Mouse (Mus musculus) kidney, postnatal 0 days (tissue): ENCODE results near the gene Rcn2. TPM values are rescaled to one million over a fixed set of nuclear protein-coding genes. Genes with fewer than 3 reads are reported as not detected.
A peak's percentile ranks its signal among the peaks of the same experiment; 100 is the strongest.
"Not testable (repeated sequence)": the region's sequence is repeated elsewhere in the genome, so short reads cannot be mapped to it uniquely, and the experiment has no call there.

ENCODE experiments used
- ATAC-seq: fragments of 200-750 bp; cut with Nextera tagmentation; replicated peaks from 2 replicates; pipeline ENCODE4 v1.8.0; 2017; ENCODE audit warnings: low read depth, moderate number of reproducible peaks, moderate TSS enrichment, moderate library complexity; ENCODE audit not compliant: low FRiP score
- DNase-seq: peaks from one replicate; pipeline ENCODE4 v3.0.0-alpha.2; 2016; ENCODE audit warnings: low spot score
- H3K27ac ChIP-seq: fragments of 300-500 bp; sonication (generic); 2 replicates; pipeline ENCODE4 v1.5.1; 2014; ENCODE audit warnings: mild to moderate bottlenecking
- H3K27me3 ChIP-seq: fragments of 300-500 bp; sonication (generic); 2 replicates; pipeline ENCODE4 v1.6.1; 2014; ENCODE audit warnings: low read length, mixed read lengths; ENCODE audit not compliant: insufficient read depth
- H3K36me3 ChIP-seq: fragments of 300-500 bp; sonication (generic); 2 replicates; pipeline ENCODE4 v1.6.1; 2014; ENCODE audit warnings: low read length, mixed read lengths; ENCODE audit not compliant: insufficient read depth
- H3K4me1 ChIP-seq: fragments of 300-500 bp; sonication (generic); replicated peaks from 2 replicates; pipeline ENCODE4 v1.6.1; 2014; ENCODE audit warnings: antibody characterized with exemption, low read length, mixed read lengths; ENCODE audit not compliant: insufficient read depth
- H3K4me2 ChIP-seq: fragments of 300-500 bp; sonication (generic); 2 replicates; pipeline ENCODE4 v1.6.1; 2014; ENCODE audit warnings: mild to moderate bottlenecking, low read length, moderate library complexity, mixed read lengths
- H3K4me3 ChIP-seq: fragments of 300-500 bp; sonication (generic); replicated peaks from 2 replicates; pipeline ENCODE4 v1.5.1; 2014; ENCODE audit warnings: low read depth, low read length
- H3K9ac ChIP-seq: fragments of 300-500 bp; sonication (generic); 2 replicates; pipeline ENCODE4 v1.6.1; 2014; ENCODE audit warnings: low read depth, low read length
- H3K9me3 ChIP-seq: fragments of 300-500 bp; sonication (generic); replicated peaks from 2 replicates; pipeline ENCODE4 v1.6.1; 2016; ENCODE audit warnings: low read length, inconsistent platforms, mixed read lengths
- CTCF ChIP-seq: IDR thresholded peaks from 2 replicates; pipeline ENCODE4 v1.5.1; 2016; ENCODE audit warnings: antibody characterized with exemption, low read depth, mild to moderate bottlenecking, moderate library complexity
- WGBS: fragments of 180-500 bp; shearing (Covaris S2); extraction: QIAGEN DNeasy Blood & Tissue Kit; methylation state at CpG from one replicate; pipeline ENCODE4 v1.1.7; 2014; 5-methylcytosine and 5-hydroxymethylcytosine counted together
- polyA plus RNA-seq: library from polyadenylated mRNA; unstranded; fragments of >200 nt; fragmentation: Nextera tagmentation; extraction: Ambion mirVana; gene quantifications from 2 replicates; pipeline ENCODE4 v1.2.1, GENCODE M21; 2015

The Rcn2 gene
- polyA plus RNA-seq = 230 and 240 TPM in 2 replicates

- Histone ChIP-seq H3K9ac (peak within 1 kb of the TSS; percentile 76), H3K27ac (peak within 1 kb of the TSS; percentile 86), H3K4me1 (no peaks in the 10 kb centered on the region), H3K4me2 (peak within 1 kb of the TSS; percentile 60), H3K27me3 (no peaks in the 10 kb centered on the region), H3K4me3 (peak within 1 kb of the TSS; percentile 54), H3K36me3 (0 out of 2 replicates have a peak, but pooled peaks cover 4% of the 10 kb centered on the region), H3K9me3 (no peaks in the 10 kb centered on the region)
- peak; percentile 97 for DNase-seq
- TF ChIP-seq CTCF = peak; percentile 24; the same call in 1 of the 2 replicates
- peak; percentile 100 for ATAC-seq
- under 1% methylated on average over 49 of the region's 49 CpGs for WGBS
Observed at GRCm38 (mm10) chr9:56041372-56042180, at the start of gene Rcn2. Rcn2 (plus strand) TSS chr9:56041845.

GRCm38 (mm10) chr9:56004679-56005078 lies 37.0 kb upstream of the Rcn2 start:
- H3K4me3 ChIP-seq, H3K9ac ChIP-seq, ATAC-seq, H3K27ac ChIP-seq, DNase-seq, H3K4me1 ChIP-seq, H3K27me3 ChIP-seq, H3K36me3 ChIP-seq, H3K4me2 ChIP-seq, H3K9me3 ChIP-seq: not testable (repeated sequence)
- WGBS = no CpG with 5 or more reads among the region's 2 CpGs

GRCm38 (mm10) chr9:56010450-56010849 lies 31.2 kb upstream of the Rcn2 start, which contains the start of gene 4930563M21Rik:
4930563M21Rik (minus strand) TSS chr9:56010550.
- TF ChIP-seq CTCF = no peak
- ATAC-seq (no peak), DNase-seq (no peak)
- no peak within 1 kb of the TSS for H3K4me3 ChIP-seq
- no peak within 1 kb of the TSS for H3K27ac ChIP-seq
- no peaks in the 10 kb centered on the region for H3K27me3 ChIP-seq
- H3K4me1 ChIP-seq = no peaks in the 10 kb centered on the region
- H3K9ac ChIP-seq = no peak within 1 kb of the TSS
- WGBS = 83% methylated on average over 4 of the region's 4 CpGs
- H3K4me2 ChIP-seq = no peak within 1 kb of the TSS
- no peaks in the 10 kb centered on the region for H3K36me3 ChIP-seq
- H3K9me3 ChIP-seq = no peaks in the 10 kb centered on the region

- no peak overlapping the region for H3K4me2 ChIP-seq
- DNase-seq = no peak
- 55% methylated on average over 2 of the region's 2 CpGs for WGBS
- no peaks in the 10 kb centered on the region for H3K4me1 ChIP-seq
- no peaks in the 10 kb centered on the region for H3K27me3 ChIP-seq
- ATAC-seq = no peak
- H3K9me3 ChIP-seq = no peaks in the 10 kb centered on the region
- H3K9ac ChIP-seq = no peak overlapping the region
- no peak overlapping the region for H3K4me3 ChIP-seq
- no peak overlapping the region for H3K27ac ChIP-seq
- H3K36me3 ChIP-seq = no peaks in the 10 kb centered on the region
- peak; percentile 23; the same call in 1 of the 2 replicates for TF ChIP-seq CTCF
Observed at GRCm38 (mm10) chr9:56024772-56025171, 16.9 kb upstream of the Rcn2 start.

- Histone ChIP-seq H3K4me3 (no peak overlapping the region), H3K9ac (no peak overlapping the region), H3K27me3 (no peaks in the 10 kb centered on the region), H3K4me2 (no peak overlapping the region), H3K9me3 (no peaks in the 10 kb centered on the region), H3K36me3 (no peaks in the 10 kb centered on the region), H3K27ac (no peak overlapping the region), H3K4me1 (no peaks in the 10 kb centered on the region)
- DNase-seq (no peak), ATAC-seq (no peak)
- TF ChIP-seq CTCF = no peak
- 88% methylated on average over 16 of the region's 16 CpGs for WGBS
Observed at GRCm38 (mm10) chr9:56027292-56027691, 14.4 kb upstream of the Rcn2 start.

- no peak overlapping the region for H3K27ac ChIP-seq
- no peaks in the 10 kb centered on the region for H3K9me3 ChIP-seq
- WGBS = 63% methylated on average over 3 of the region's 3 CpGs
- H3K9ac ChIP-seq = no peak overlapping the region
- DNase-seq = no peak
- no peak overlapping the region for H3K4me2 ChIP-seq
- no peak overlapping the region for H3K4me3 ChIP-seq
- no peak for ATAC-seq
- H3K36me3 ChIP-seq = no peaks in the 10 kb centered on the region
- no peak for TF ChIP-seq CTCF
- H3K27me3 ChIP-seq = no peaks in the 10 kb centered on the region
- H3K4me1 ChIP-seq = no peaks in the 10 kb centered on the region
Observed at GRCm38 (mm10) chr9:56032219-56032618, 9.4 kb upstream of the Rcn2 start.
